ENCODE assay signal across 7 mouse cellular contexts in genomic region chr17:73107158-73108157, GRCm38 (mm10). TPM values are rescaled to one million over a fixed set of nuclear protein-coding genes. Genes with fewer than 3 reads are reported as not detected.
DNase-seq lines count a peak whose midpoint lies in the region; ATAC-seq lines count a peak whose summit lies in the region.

Gene Lclat1 (plus strand): TSS chr17:73107985.

- peak within 1 kb of the TSS; percentile 92 for H3K9ac ChIP-seq in intestine, embryonic 16.5 days (ENCODE audit: low read depth, low read length)
- H3K9ac ChIP-seq in midbrain, embryonic 11.5 days (ENCODE audit: low read length) = peak within 1 kb of the TSS; percentile 79

- no peaks in the 10 kb centered on the region for H3K27me3 ChIP-seq in intestine, embryonic 16.5 days (replicated peaks; ENCODE audit: control insufficient read depth, insufficient read depth, low read length)
- H3K27me3 ChIP-seq in midbrain, embryonic 11.5 days (ENCODE audit: control insufficient read depth, insufficient read depth, low read length) = no peaks in the 10 kb centered on the region

- DNase-seq in adrenal gland, adult 2 months = peak; percentile 98
- peak; percentile 94 for DNase-seq in embryo, embryonic 11.5 days (ENCODE audit: low read depth, low spot score)
- peak; percentile 87 to 94 for DNase-seq in gastrocnemius, postnatal 4 days (ENCODE audit: low spot score in 2 of 2)
- DNase-seq in left cerebral cortex, postnatal 36 days (ENCODE audit: low spot score in 2 of 2) = peak; percentile 96
- DNase-seq in midbrain, embryonic 11.5 days (ENCODE audit: low spot score, missing footprints) = peak; percentile 97
- DNase-seq in skeletal muscle tissue, adult 2 months (ENCODE audit: low read depth, low spot score) = peak; percentile 92

- ATAC-seq in intestine, embryonic 16.5 days = peak; percentile 97
- peak; percentile 100 for ATAC-seq in midbrain, embryonic 11.5 days (ENCODE audit: low FRiP score)

- H3K36me3 ChIP-seq in intestine, embryonic 16.5 days (ENCODE audit: control insufficient read depth, insufficient read depth, low read length) = no peaks in the 10 kb centered on the region
- H3K36me3 ChIP-seq in midbrain, embryonic 11.5 days (ENCODE audit: control insufficient read depth, insufficient read depth, low read length) = no peaks in the 10 kb centered on the region

- H3K4me1 ChIP-seq in intestine, embryonic 16.5 days (ENCODE audit: control insufficient read depth, insufficient read depth, low read length) = peaks cover 6% of the 10 kb centered on the region; the same call in 1 of the 2 replicates
- peaks cover 3% of the 10 kb centered on the region; the same call in 1 of the 2 replicates for H3K4me1 ChIP-seq in midbrain, embryonic 11.5 days (ENCODE audit: control insufficient read depth, insufficient read depth, low read length)

- 5% methylated on average over 51 of the region's 51 CpGs for WGBS in intestine, embryonic 16.5 days
- WGBS in midbrain, embryonic 11.5 days = 7% methylated on average over 51 of the region's 51 CpGs

- H3K27ac ChIP-seq in intestine, embryonic 16.5 days (ENCODE audit: low read length) = peak within 1 kb of the TSS; percentile 94
- no peak within 1 kb of the TSS for H3K27ac ChIP-seq in midbrain, embryonic 11.5 days (ENCODE audit: low read depth, low read length)

- intact Hi-C loops in left cerebral cortex, postnatal 36 days (cut with DNase I) = loop anchor here (2.0 to 10.0 kb wide), 2 partner anchors 157 to 189 kb away; partner anchors contain the start of gene Lbh

- H3K4me3 ChIP-seq in intestine, embryonic 16.5 days (ENCODE audit: low read length) = peak within 1 kb of the TSS; percentile 84
- H3K4me3 ChIP-seq in midbrain, embryonic 11.5 days (ENCODE audit: low read depth, low read length) = peak within 1 kb of the TSS; percentile 68

- peak within 1 kb of the TSS; percentile 88 for H3K4me2 ChIP-seq in intestine, embryonic 16.5 days (ENCODE audit: low read depth, low read length)
- H3K4me2 ChIP-seq in midbrain, embryonic 11.5 days = peak within 1 kb of the TSS; percentile 92

- H3K9me3 ChIP-seq in intestine, embryonic 16.5 days (ENCODE audit: control insufficient read depth, low read length) = no peaks in the 10 kb centered on the region
- no peaks in the 10 kb centered on the region for H3K9me3 ChIP-seq in midbrain, embryonic 11.5 days (ENCODE audit: control insufficient read depth, low read length)

RNA-seq across cellular contexts. Expression of gene Lclat1, which starts in this region (rescaled TPM):
- 10 to 100 TPM; 40.8 to 42.6 TPM for total RNA-seq in adrenal gland, adult 2 months (2021)
- polyA plus RNA-seq in adrenal gland, adult 2 months (2012; rRNA removed) = 2.0 and 4.6 TPM in 2 replicates
- total RNA-seq in gastrocnemius, postnatal 4 days (2021) = 10 to 100 TPM; 19.6 to 19.7 TPM
- 31.6 and 42.0 TPM in 2 replicates for polyA plus RNA-seq in intestine, embryonic 16.5 days (2015; fragmentation: Nextera tagmentation; extraction: Ambion mirVana)
- total RNA-seq in left cerebral cortex, postnatal 36 days (2021) = 10 to 100 TPM; 36.9 to 42.0 TPM
- polyA plus RNA-seq in midbrain, embryonic 11.5 days (2014; fragmentation: Nextera tagmentation; extraction: Ambion mirVana) = 14.1 and 14.3 TPM in 2 replicates
